Mouse (Mus musculus) T-cell, adult 2 months (primary cell): ENCODE results near the gene Dctn3.

Experiments used
- DNase-seq: peaks from one replicate; pipeline ENCODE4 v3.0.0; 2022; ENCODE audit warnings: low spot score

Dctn3 gene

DNA sequence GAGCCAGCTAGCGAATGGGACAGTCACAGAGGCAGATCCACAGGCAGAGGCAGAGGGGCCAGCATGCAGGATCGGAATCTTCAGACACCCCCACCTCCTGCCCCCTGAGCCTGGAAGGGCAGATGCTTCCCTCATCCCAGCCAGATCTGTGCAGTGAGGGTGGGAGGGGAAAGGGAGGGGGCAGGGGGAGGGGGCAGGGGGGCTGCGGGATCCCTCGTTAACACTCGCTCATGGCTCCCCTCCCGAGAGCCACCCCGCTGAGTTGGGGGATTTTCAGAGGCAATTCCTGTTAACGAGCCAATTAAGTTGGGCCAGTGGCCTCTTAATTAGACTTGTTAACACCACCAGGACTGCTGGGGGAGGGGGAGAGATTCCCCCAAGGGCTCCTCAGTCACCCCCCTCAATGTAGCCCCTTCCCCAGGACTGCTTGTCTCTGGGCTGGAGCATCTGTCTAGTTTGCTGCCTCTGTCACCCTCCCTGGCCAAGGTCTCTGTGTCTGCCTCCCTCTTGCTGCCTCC is 50.9 kb downstream of the Dctn3 start:
- no peak for DNase-seq

DNA sequence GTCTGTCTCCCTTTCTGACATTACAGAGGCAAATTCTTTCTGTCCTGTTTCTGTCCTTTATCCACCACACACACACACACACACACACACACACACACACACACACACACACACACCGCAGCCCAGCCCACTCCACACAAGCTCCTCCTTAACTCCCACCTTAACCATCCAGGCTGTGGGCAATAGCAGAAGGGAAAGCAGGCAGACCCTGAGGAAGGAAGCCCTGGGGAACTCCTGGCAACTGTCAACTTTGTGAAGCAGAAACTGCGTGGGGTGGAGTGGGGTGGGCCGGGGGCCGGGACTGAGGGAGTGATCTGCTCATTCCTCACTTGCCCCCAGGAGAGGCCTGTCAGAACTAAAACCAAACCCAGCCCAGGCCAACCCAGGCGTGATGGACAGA is 51.5 kb downstream of the Dctn3 start:
- no peak for DNase-seq

DNA sequence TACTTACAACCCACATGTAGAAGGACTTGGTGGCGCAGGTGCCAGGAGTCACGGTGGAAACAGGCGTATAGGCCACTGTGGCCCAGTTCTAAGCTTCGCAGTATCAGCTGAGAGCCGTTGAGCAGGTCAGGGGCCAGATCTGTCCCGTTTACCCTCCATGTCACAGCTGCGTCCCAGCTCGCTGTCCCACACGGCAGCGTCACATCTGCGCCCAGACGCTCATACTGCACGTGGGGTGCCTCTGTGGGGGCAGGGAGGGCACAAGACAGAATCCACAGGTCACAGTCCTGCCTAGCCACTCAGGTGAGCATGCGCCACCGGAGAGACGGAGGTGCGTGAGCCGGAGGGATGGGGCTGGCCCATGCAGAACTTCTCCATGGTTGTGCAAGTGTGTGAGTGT is 52.1 kb downstream of the Dctn3 start:
- DNase-seq = no peak

DNA sequence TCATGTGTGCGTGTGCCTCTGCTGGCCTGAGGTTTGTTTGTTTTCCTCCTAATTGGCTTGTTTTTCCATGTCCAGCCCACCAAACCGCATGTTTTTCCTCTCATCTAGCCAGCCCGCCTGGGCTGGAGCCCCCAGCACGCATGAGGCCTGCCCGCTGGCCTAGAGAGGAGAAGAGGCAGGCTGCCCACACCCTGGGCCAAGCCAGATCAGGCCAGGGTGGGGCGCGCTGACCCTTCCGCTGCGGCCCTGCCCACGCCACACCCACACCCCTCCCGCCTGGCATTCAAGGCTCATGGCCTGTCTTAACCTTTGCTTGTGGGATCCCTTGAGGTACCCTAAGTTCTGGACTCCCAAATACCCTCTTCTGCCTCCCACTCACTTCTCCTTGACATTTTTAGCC is 56.3 kb downstream of the Dctn3 start:
- no peak for DNase-seq

DNA sequence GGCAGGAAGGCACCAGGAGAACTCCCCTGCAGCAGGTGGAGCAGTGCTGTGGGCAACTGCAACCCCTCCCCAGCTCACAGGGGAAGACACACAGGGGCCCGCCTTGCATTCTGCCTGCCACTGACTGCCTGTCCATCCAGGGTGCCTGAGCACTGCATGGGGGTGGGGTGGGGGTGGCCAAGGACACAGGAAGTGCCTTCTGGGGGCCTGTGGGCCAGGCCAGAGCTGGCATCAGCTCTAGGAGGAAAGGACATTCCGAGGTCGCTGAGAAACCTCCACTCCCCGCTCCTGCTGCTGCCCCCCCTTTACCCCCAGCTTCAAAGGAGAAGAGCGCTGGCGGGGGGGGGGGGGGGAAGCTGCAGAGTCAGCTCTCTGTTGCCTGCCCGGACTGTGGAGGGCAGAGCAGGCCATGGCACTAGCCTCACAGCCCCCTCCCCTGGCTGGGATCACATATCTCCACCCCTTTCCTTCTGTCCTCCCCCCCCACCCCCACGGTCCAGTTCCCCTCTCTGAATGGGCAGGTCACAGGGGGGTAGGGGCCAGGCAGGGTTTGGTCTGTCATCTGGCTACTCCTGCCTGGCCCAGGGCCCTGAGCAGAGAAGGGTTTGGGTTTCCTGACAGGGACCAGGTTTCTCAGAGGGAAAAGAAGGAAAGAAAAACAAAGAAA is 57.8 kb downstream of the Dctn3 start:
- DNase-seq = no peak
